Mouse (Mus musculus): ENCODE results near the gene Gm17571.

Gene Gm17571

DNA sequence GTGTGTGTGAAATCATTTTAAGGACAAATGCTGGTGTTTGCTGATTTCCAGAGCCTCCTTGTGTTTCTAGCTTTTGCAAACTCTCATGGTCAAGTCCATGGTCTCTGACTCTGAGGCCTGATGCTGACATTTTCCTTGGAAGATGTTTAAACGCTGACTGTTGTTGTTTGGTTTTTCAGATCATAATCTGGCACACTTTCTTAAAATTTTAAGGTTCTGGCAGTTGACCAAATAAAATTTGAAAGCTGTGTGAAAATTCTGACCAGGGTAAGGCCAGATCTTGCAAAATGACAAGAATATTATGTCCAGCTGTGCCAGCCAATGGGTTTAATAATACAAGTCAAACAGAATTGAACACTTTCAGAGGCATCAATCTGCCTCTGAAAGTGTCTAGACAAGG, 8.7 kb upstream of the Gm17571 start:
- DNase-seq (ENCODE audit: low spot score) = no peak

DNA sequence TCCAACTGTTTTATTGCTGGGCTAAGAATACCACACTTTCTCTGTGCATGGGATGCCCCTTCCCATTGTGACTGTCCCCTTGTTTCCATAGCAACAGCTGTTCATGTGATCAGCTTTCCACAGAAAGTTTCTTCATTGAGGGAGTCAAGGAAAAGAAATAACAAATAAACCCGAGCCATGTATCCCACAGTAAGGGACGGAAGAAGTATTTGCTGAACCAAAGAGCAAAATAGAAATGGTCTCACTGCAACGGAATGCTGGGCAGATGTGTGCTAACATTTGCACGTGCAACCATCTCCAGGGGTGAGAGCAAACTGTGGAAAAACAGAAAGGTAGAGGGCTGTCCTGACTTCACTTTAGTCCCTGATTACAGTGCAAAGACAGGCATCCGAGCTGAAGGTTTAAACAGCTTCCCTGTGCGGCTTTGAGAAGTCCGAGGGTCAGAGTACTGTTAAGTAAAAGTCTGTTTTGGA, 8.1 kb upstream of the Gm17571 start:
- DNase-seq (ENCODE audit: low spot score) = no peak

DNA sequence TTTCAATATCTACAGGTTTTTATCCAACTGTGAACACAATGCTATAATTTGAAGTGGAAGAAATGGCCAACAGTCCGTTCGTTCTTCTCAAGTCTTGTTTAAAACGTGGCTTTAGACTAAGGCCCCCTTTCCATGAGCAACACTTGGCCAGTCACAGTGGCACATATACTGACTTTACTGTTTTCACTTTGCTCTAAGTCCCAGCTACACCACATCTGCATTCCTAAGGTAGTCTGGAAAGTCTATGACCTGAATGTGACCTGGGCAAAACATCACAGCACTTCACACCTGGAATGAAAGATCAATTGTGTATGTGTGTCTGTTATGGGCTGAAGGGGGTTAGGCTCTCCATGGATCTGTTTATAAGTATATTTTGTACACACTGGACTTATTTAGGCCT, 2.2 kb upstream of the Gm17571 start:
- no peak for DNase-seq (ENCODE audit: low spot score)

DNA sequence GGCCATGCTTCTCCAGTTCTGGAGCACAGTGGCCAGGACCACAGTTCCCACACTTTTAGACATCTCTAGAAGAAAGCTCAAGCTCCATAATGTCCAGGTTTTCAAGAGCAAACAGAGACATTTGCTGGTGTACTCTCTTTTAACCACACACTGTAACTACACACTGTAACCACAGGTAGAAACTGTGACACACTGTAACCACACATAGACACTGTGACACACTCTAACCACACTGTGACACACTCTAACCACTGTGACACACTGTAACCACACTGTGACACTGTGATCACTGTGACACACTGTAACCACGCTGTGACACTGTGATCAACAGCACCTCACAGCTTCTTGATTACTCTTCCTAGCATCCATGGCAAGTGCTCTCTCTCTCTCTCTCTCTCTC, 317 bp downstream of the Gm17571 start:
- no peak for DNase-seq (ENCODE audit: low spot score)

DNA sequence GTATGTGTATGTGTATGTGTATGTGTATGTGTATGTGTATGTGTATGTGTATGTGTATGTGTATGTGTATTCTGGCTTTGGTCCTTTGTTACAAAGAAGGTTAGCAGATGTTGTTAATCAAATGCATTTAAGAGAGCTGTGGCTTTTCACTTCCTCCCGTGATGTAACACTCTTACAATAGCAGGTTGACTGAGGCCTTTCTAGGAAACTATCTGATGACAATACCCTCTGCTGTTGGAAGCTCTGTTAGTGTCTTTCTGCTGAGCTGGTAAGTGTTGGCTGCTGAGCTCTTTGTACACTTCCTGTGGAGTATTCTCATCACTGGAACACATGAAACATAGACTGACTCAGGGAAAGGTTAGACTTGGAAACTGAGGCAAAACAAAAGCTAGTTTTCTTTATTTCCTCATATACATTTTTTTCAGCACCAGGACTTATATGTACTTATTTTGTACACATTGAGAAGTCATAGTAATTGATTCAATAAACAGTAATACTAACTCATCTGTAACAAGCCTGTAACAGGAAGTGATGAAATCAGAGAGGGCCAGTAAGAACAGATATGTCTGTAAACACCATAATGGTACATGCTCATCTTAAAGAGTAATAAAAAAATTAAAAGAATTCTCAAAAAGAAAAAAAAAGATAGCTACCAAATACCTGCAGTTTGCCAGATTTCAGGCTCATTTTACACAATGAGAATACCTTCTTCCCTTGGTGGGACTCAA, 2.9 kb downstream of the Gm17571 start:
- DNase-seq (ENCODE audit: low spot score) = no peak

DNA sequence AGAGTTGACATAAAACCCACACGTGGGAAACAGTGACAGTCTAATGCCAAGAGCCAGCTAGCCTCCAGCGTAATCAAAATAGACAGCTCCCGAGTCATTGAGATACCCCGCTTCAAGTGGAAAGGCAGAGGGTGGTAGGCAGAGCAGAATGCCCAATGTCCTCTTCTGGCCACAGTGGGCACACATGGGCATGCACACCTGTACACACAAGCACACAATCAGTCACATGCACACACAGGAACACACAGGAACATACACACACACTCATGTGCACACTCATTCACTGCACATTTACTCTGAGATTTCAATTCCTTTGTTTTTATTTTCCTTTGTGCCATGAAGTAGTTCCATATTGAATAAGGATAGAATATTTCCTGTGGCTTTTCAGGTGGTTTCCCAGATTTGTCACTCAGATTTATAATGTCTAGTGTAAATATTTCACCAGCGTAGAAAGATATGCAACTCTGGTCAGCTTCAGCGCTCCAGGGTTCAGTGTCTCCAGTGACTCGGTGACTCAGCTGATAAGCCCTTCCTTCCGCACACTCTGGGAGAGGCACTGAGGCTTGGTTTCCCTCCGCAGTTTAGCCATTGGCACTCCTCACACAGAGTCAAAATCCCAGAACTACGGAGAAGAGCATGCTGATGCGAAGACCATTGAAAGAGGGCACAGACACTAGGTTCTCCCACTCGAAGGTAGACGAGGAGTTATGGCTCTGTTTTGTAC, 4.4 kb downstream of the Gm17571 start:
- no peak for DNase-seq (ENCODE audit: low spot score)

DNA sequence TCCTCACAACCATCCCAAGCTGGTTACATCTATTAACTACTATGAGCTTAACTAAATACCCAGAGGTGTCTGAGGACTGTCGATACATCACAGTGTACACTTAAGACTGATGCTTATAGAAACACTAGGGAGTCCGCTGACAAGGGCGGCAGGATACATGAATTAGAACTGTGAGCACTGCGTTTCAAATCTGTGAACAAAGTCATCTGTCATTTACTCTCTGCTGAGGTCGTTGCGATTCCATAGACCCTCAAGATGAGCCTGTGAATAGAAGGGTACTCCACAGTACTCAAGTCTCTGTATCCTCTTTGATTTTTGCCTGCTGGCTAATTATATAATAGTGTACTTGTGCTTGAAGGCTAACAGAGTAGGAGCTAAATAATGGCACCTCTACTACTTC, 5.6 kb downstream of the Gm17571 start:
- DNase-seq (ENCODE audit: low spot score) = no peak

DNA sequence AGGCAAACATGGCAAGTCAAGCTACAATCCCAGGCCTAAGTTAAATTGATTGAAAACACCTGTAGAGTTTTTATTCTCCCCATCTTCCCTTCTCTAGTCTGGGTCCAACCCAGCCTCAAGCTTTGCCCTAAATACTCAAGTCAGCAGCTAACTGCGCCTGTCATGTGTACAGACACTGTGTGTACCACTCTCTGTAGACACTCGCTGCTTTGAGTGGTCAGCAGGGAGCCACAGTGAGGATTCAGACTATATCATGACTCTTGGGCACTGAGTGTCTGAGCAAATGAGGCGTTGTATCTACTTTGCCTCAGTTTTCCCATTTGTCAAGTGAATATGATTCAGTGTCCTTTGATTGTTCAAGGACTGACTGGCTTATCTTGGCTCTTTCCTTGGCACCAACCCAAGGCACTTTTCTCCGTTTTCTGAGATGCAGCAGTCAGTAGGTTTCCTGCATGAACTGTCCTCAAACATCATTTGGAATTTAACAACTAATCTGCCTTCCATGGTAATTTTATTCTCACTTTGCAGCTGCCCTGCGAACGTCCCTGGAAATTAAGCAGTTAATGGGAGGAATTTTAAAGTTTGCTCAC, 13.0 kb downstream of the Gm17571 start:
- DNase-seq (ENCODE audit: low spot score) = no peak

DNA sequence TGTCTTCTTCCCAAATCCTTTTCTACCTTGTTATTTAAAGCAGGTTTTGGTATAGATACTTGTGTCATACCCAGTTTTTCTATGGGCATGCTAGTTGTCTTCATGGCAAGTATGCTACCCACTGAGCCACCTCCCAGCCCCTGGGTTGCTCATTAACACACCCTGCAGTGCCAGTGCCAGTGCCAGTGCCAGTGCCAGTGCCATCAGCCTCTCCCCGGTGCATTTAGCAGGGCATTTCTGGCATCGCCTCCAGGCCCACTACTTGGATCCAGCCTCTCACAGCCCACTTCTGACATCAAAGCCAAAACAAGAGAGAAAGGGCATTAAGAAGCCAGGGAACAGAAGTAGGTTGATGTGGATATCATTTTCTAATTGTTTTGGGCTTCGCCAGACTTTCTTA, 14.9 kb downstream of the Gm17571 start:
- DNase-seq (ENCODE audit: low spot score) = no peak

DNA sequence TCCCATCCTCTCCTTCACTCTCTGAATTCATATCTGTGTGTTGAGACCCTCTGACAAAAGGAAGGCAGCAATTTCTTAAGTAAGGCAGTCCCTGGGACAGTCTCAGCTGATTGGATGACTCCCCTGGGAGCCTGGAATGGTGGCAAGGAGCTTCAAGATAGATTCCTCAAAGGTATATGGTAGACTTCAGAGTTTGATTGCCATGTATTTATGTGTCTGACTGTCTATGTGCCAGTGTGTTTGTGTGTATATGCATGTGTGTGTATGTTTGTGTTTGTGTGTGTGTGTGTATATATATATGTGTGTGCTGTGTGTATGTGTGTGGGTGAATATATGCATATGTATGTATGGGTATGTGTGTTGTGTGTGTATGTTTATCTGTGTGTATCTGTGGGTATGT, 15.8 kb downstream of the Gm17571 start:
- DNase-seq (ENCODE audit: low spot score) = no peak

DNA sequence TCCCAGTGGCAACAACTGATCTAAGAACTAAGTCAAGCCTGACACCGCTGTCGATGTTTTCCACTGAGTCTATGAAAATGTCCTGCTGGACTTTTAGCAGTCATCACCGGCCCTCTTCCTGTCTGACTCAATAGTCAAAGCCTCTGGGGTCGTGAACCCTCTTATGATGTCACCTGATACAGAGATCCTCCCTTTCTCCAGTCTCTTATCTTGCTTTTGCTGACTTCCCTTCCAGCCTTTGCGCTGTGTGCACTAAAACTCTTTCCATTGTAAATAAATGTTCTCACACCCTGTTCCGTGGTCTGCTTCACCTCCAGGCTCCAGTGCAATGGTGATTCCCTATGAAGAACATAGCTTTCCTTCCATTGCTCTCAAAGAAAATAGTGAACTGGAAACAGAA, 16.3 kb downstream of the Gm17571 start:
- DNase-seq (ENCODE audit: low spot score) = no peak

DNA sequence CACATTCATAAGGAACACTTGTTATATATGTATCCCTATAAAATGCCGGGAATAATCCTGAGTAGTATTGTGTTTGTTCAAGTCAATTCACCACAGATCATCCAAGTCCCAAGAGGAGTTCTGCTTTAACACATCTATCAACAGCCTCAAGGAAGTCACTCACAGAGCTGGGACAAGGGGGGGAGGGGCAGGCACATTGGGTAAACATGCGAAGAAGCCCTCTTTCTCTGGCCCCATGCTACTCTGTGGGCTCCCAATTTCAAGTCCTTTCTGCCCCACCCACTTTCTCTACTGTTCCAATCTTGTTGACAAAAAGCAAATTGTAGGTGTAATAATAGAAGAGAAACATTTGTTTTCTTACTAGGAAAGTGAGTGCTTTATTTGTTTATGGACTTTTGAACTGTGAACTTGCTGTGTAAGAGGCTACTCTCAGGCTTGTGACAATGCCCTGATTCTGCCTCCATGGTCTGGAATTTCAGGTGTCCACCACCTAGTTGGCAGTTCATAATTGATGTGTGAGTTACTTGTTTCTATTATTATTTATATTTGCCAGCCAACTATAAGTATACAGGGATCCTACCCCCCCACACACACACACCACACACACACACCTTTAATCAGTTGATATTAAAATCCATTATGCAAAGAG, 17.0 kb downstream of the Gm17571 start:
- DNase-seq (ENCODE audit: low spot score) = no peak

DNA sequence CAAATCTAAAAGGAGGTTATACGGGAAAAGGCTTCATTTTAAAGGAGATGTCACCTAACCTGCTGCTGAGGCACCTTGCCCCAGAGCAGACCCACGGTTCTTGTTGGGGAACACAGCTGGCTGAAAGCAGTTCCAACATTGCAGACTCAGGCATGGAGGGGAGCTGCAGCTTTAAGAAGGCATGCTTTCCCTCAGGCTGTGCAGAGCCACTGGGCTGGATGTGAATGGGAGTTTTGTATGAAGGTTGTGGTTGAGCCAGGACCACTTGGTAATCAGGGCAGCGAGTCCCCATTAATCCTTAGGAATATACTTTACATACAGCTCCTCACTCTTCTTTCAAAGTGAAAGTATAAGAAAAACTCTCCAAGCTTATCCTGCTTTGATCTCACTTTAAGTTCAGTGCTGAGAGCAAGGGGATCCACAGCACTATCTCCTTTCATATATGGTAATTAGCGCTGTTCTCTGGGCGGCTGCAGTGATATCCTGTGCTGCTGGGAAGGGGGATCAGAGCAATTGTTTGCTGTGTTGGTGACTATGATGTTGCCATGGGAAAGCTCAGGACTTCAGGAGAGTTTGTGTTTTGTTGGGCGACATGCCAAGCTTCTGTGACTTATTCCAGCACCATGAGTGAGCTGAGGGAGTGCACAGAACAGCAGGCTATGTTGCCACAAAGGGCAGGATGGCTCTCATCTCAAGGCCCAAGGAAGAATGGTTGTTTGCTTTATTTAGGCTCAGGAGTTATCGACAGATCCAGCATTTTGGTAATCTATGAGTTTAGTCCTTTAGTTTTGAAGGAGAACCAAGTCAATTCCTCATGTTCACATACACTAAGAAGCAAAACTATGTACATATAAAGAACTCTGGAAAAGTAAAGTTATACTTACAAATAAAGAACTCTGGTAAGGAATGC, 21.3 kb downstream of the Gm17571 start:
- DNase-seq (ENCODE audit: low spot score) = peak; percentile 27

DNA sequence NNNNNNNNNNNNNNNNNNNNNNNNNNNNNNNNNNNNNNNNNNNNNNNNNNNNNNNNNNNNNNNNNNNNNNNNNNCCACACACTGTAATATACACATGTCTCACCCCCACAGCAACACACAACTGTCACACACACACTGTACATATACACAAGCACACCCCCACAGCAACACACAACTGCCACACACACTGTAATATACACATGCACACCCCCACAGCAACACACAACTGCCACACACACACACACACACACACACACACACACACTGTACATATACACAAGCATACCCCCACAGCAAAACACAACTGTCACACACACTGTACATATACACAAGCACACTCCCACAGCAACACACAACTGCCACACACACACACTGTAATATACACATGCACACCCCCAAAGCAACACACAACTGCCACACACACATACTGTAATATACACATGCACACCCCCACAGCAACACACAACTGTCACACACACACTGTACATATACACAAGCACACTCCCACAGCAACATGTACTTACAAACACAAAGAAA, 32.3 kb downstream of the Gm17571 start:
- no peak for DNase-seq (ENCODE audit: low spot score)
